Mouse (Mus musculus) urinary bladder, postnatal 36 days (tissue): ENCODE data around the gene Atp1a3.
A peak's percentile ranks its signal among the peaks of the same experiment; 100 is the strongest.

Experiments
- DNase-seq, 2 experiments: peaks; one replicate each; pipeline ENCODE4 v3.0.0; 2022; ENCODE audit warnings: low spot score in 2 of 2, mixed read lengths in 1 of 2

Gene Atp1a3

GRCm38 (mm10) chr7:24964897-24965535 lies 40.7 kb downstream of the Atp1a3 start:
- DNase-seq, result peak; percentile 62 to 75

DNA sequence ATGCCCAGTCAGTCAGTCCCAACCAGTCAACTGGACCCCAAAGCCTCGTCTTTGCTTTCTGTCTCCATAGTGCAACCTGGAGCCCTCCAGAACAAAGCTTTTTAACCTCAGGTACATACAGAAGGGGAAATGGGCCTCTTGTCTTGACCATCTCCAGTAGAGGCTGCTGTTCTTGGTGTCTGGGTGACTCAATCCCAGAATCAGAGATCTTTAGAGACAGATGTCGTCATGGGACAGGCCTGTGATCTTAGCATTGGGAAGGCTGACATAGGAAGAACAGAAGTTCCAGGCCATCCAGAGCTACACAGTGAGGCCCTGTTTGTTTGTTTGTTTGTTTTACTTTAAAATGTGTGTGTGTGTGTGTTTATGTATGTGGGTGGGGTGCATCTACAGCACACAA lies 41.5 kb downstream of the Atp1a3 start:
- no peak for DNase-seq

DNA sequence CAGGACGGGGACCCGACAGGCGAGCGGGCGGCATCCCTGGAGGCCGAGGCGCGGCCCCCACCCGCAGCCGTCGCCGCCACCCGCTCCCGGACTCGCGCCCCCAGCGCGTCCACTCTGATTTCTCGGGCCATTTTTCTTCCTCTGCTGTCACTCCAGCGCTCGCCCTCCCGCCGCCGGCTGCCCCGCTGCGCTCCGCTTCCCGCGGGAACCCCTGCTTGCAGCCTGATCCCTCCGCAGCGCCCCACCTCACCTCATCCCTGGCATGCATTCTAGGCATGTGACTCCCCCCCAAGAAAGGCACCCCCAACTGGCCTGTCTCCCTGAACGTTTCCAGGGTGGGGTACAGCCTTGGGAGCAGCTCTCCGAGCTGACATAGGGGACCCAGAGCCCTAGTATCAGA lies 50.5 kb downstream of the Atp1a3 start:
- DNase-seq, result no peak

- DNase-seq, result no peak
Observed at GRCm38 (mm10) chr7:24954450-24954849, 51.3 kb downstream of the Atp1a3 start.

DNA sequence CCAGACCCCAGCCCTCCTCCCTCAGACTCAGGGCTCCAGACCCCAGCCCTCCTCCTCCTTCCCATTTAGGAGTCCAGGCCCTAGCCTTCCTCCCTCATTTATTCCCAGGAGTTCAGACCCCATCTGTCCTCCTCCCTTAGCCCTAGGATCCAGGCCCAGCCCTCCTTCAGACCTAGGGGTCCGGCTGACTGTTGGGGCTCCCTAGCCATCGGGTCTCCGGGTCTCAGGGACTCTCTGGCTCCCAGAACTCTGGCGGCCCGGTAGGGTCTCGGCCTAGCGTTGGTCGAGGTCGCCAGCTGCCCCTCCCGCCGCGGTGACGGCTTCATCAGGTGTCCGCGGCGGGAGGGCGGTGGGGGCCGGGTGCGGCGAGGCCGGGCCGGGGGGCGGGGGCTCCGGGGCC lies 51.8 kb downstream of the Atp1a3 start:
- DNase-seq, result no peak

DNA sequence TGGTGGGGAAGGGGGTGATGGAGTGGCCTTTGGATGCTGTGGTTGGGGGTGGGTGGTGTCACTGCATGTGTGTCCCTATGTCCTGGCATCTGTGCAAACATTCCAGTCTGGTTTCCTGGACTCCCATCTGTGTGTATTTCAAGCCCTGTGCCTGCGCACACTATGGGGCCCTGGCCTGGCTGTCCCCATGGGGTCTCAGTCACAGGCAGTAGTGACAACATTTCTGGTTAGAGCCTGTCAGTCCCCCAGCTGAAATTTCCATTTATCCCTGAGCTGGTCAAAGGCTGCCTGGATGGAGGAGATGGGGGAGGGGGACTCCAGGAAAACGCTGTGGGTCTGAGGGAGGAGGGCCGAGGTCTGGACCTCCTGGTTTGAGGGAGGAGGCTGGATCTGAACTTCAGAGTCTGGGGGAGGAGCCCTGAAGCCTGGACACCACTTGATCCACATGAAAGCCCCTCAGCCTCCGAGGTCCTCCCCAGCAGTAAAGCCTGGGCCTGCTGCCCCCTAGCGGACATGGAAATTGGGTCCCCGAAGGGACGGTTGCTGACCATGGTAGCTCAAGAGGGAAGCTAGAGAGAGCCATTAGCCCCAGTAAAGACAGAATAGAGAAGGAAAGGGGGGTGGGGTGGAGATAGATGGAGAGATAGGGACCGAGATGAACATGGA lies 55.7 kb downstream of the Atp1a3 start:
- peak; percentile 15 to 50 for DNase-seq

GRCm38 (mm10) chr7:24948774-24949173 lies 57.0 kb downstream of the Atp1a3 start:
- DNase-seq, result no peak

- DNase-seq, result no peak
Observed at GRCm38 (mm10) chr7:24947316-24948048, 58.3 kb downstream of the Atp1a3 start.

DNA sequence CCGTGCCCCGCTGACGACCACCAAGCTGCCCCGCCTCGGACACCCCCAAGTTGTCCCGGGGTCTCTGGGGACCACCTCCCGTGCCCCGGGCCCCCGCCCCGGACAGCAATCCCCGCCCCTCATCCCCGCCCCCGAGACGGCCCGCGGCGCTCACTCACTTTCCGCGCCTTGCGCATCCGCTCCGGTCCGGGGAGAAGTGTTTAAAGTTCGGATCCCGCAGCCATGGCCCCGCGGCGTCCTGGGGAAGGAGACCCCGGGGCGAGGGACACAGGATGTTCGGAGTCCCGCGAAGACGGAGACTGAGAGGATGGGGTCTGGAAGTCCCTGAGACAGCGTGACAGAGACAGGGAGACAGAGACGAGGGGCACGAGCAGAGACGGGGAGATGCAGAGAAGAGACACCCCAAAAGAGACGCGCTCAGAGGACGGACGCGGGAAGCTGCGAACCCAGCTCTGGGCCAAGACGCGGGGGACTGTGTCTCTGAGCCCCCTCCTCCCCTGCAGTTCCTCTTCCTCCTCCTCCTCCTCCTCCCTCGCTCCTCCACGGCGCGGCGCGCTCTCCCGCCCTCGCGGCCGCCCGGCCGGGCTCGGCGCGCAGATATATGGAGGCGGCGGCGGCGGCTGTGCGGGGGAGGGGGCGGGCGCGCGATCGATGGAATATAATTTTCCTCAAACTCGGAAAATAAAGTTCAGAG lies 61.4 kb downstream of the Atp1a3 start, which contains the start of gene Gm4881:
Gene Gm4881 (minus strand): TSS at position 238 of the 694 bp plus-strand sequence.
- no peak for DNase-seq

- DNase-seq, result no peak
Observed at GRCm38 (mm10) chr7:24943641-24944040, 62.1 kb downstream of the Atp1a3 start.

DNA sequence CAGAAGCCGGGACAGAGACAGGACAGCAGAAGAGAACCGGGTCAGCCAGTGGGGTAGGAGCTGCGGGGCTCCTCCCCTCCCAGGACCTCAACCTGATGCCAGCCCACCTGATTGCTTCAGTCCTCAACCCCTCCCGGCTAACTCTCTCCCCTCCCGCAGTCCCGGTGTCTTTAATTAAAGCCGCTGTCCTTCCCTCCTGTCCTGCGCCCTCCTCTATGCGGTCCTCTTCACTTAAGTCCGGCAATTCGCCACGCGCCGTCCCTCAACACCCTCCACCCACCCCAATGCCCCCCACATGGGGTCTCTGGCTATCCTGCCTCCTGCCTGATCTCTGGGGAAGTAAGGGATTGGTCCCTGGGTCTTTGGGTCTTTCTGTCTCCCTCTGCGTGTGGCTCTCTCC lies 74.1 kb downstream of the Atp1a3 start:
- DNase-seq, result no peak

DNA sequence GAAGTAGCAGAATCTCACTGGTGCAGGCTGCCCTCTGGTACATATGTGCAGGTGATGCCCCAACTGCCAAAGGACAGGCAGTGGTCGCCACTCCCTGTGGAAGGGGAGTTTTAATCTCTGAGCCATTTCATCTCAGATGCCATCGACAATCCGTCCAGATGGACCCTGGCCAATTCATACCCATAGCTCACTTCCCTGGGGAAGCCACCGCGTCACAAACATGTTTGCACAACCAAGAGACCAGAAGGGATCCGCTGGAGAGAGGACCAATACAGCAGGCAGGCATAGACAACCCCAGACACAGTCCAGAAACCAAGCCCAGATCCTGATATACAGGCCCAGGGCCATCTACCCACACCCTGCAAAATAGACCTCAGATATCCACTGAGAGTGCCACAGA lies 75.3 kb downstream of the Atp1a3 start:
- no peak for DNase-seq
